Mouse (Mus musculus) intestine, embryonic 15.5 days (tissue): Measurements from ENCODE around the gene Sgce. TPM values are rescaled to one million over a fixed set of nuclear protein-coding genes. Genes with fewer than 3 reads are reported as not detected.

Experiments
- ATAC-seq: fragments of 200-750 bp; cut with Nextera tagmentation; 2 replicates; pipeline ENCODE4 v1.8.0; 2017; ENCODE audit warnings: moderate TSS enrichment, moderate library complexity
- H3K27ac ChIP-seq: fragments of 300-500 bp; sonication (generic); 2 replicates; pipeline ENCODE4 v1.5.1; 2015; ENCODE audit warnings: mild to moderate bottlenecking, inconsistent platforms
- H3K27me3 ChIP-seq: fragments of 300-500 bp; sonication (generic); replicated peaks from 2 replicates; pipeline ENCODE4 v1.6.1; 2015; ENCODE audit warnings: inconsistent platforms
- H3K36me3 ChIP-seq: fragments of 300-500 bp; sonication (generic); 2 replicates; pipeline ENCODE4 v1.6.1; 2015; ENCODE audit warnings: inconsistent platforms
- H3K4me1 ChIP-seq: fragments of 300-500 bp; sonication (generic); replicated peaks from 2 replicates; pipeline ENCODE4 v1.6.1; 2015; ENCODE audit warnings: inconsistent platforms
- H3K4me2 ChIP-seq: fragments of 300-500 bp; sonication (generic); replicated peaks from 2 replicates; pipeline ENCODE4 v1.6.1; 2015; ENCODE audit warnings: mild to moderate bottlenecking, inconsistent platforms
- H3K4me3 ChIP-seq: fragments of 300-500 bp; sonication (generic); replicated peaks from 2 replicates; pipeline ENCODE4 v1.5.1; 2015; ENCODE audit warnings: inconsistent platforms
- H3K9ac ChIP-seq: fragments of 300-500 bp; sonication (generic); 2 replicates; pipeline ENCODE4 v1.6.1; 2015; ENCODE audit warnings: inconsistent platforms
- H3K9me3 ChIP-seq: fragments of 300-500 bp; sonication (generic); 2 replicates; pipeline ENCODE4 v1.6.1; 2016; ENCODE audit warnings: inconsistent platforms
- WGBS: fragments of 180-500 bp; shearing (Covaris S2); methylation state at CpG from one replicate; pipeline ENCODE4 v1.1.7; 2015; 5-methylcytosine and 5-hydroxymethylcytosine counted together
- polyA plus RNA-seq: library from polyadenylated mRNA; unstranded; fragments of >200 nt; fragmentation: Nextera tagmentation; extraction: Ambion mirVana; gene quantifications from 2 replicates; pipeline ENCODE4 v1.2.1, GENCODE M21; 2015

Gene Sgce
- polyA plus RNA-seq, 1 experiment from 2014 or later = 47.5 TPM

- H3K36me3 ChIP-seq = no peaks in the 10 kb centered on the region
- 33% methylated on average over 6 of the region's 6 CpGs for WGBS
- H3K27me3 ChIP-seq = no peaks in the 10 kb centered on the region
- no peak overlapping the region for H3K4me2 ChIP-seq
- H3K9me3 ChIP-seq = no peaks in the 10 kb centered on the region
- no peak overlapping the region for H3K27ac ChIP-seq
- H3K9ac ChIP-seq = no peak overlapping the region
- ATAC-seq = no peak
- no peaks in the 10 kb centered on the region for H3K4me1 ChIP-seq
- H3K4me3 ChIP-seq = no peak overlapping the region
Measured at GRCm38 (mm10) chr6:4740511-4740910, 6.5 kb downstream of the Sgce start.

GRCm38 (mm10) chr6:4739522-4740355 is 7.3 kb downstream of the Sgce start:
- Histone ChIP-seq H3K27me3 (no peaks in the 10 kb centered on the region), H3K27ac (no peak overlapping the region), H3K4me2 (no peak overlapping the region), H3K36me3 (no peaks in the 10 kb centered on the region), H3K9ac (no peak overlapping the region), H3K9me3 (no peaks in the 10 kb centered on the region), H3K4me3 (no peak overlapping the region), H3K4me1 (no peaks in the 10 kb centered on the region)
- ATAC-seq = no peak
- 47% methylated on average over 13 of the region's 13 CpGs for WGBS

- H3K9me3 ChIP-seq = no peaks in the 10 kb centered on the region
- no peak overlapping the region for H3K4me3 ChIP-seq
- no peaks in the 10 kb centered on the region for H3K36me3 ChIP-seq
- no peak overlapping the region for H3K9ac ChIP-seq
- no peaks in the 10 kb centered on the region for H3K4me1 ChIP-seq
- H3K4me2 ChIP-seq = no peak overlapping the region
- 58% methylated on average over 2 of the region's 2 CpGs for WGBS
- no peak for ATAC-seq
- no peak overlapping the region for H3K27ac ChIP-seq
- H3K27me3 ChIP-seq = no peaks in the 10 kb centered on the region
Measured at GRCm38 (mm10) chr6:4738717-4739116, 8.3 kb downstream of the Sgce start.

- no peak overlapping the region for H3K9ac ChIP-seq
- no peak overlapping the region for H3K4me2 ChIP-seq
- no peak overlapping the region for H3K4me3 ChIP-seq
- H3K36me3 ChIP-seq = no peaks in the 10 kb centered on the region
- no peak overlapping the region for H3K27ac ChIP-seq
- WGBS = 65% methylated on average over 11 of the region's 11 CpGs
- H3K9me3 ChIP-seq = no peaks in the 10 kb centered on the region
- 0 out of 2 replicates have a peak, but pooled peaks cover under 1% of the 10 kb centered on the region for H3K4me1 ChIP-seq
- no peak for ATAC-seq
- H3K27me3 ChIP-seq = no peaks in the 10 kb centered on the region
Measured at GRCm38 (mm10) chr6:4738034-4738629, 8.9 kb downstream of the Sgce start.

GRCm38 (mm10) chr6:4736372-4736771 is 10.6 kb downstream of the Sgce start:
- Histone ChIP-seq H3K4me2 (no peak overlapping the region), H3K9ac (no peak overlapping the region), H3K4me3 (no peak overlapping the region), H3K4me1 (0 out of 2 replicates have a peak, but pooled peaks cover 6% of the 10 kb centered on the region), H3K36me3 (no peaks in the 10 kb centered on the region), H3K27me3 (no peaks in the 10 kb centered on the region), H3K9me3 (no peaks in the 10 kb centered on the region), H3K27ac (no peak overlapping the region)
- 75% methylated on average over 9 of the region's 9 CpGs for WGBS
- ATAC-seq = peak; percentile 55

- ATAC-seq = peak; percentile 87
- no peak overlapping the region for H3K27ac ChIP-seq
- no peaks in the 10 kb centered on the region for H3K27me3 ChIP-seq
- H3K4me1 ChIP-seq = 0 out of 2 replicates have a peak, but pooled peaks cover 6% of the 10 kb centered on the region
- no peak overlapping the region for H3K9ac ChIP-seq
- no peaks in the 10 kb centered on the region for H3K36me3 ChIP-seq
- no peak overlapping the region for H3K4me3 ChIP-seq
- WGBS = 48% methylated on average over 8 of the region's 8 CpGs
- H3K4me2 ChIP-seq = no peak overlapping the region
- no peaks in the 10 kb centered on the region for H3K9me3 ChIP-seq
Measured at GRCm38 (mm10) chr6:4733208-4733607, 13.8 kb downstream of the Sgce start.

GRCm38 (mm10) chr6:4731675-4732074 is 15.3 kb downstream of the Sgce start:
- ATAC-seq = no peak
- Histone ChIP-seq H3K36me3 (no peaks in the 10 kb centered on the region), H3K4me1 (0 out of 2 replicates have a peak, but pooled peaks cover 6% of the 10 kb centered on the region), H3K27ac (no peak overlapping the region), H3K9me3 (no peaks in the 10 kb centered on the region), H3K9ac (no peak overlapping the region), H3K4me3 (no peak overlapping the region), H3K4me2 (no peak overlapping the region), H3K27me3 (no peaks in the 10 kb centered on the region)
- 46% methylated on average over 8 of the region's 8 CpGs for WGBS

GRCm38 (mm10) chr6:4728305-4728704 is 18.7 kb downstream of the Sgce start:
- no peak overlapping the region for H3K4me2 ChIP-seq
- WGBS = 90% methylated on average over 2 of the region's 2 CpGs
- no peak overlapping the region for H3K4me3 ChIP-seq
- H3K36me3 ChIP-seq = no peaks in the 10 kb centered on the region
- H3K27ac ChIP-seq = no peak overlapping the region
- H3K9me3 ChIP-seq = no peaks in the 10 kb centered on the region
- ATAC-seq = no peak
- 0 out of 2 replicates have a peak, but pooled peaks cover 6% of the 10 kb centered on the region for H3K4me1 ChIP-seq
- no peak overlapping the region for H3K9ac ChIP-seq
- H3K27me3 ChIP-seq = no peaks in the 10 kb centered on the region

- Histone ChIP-seq H3K9ac (no peak overlapping the region), H3K27ac (no peak overlapping the region), H3K4me1 (no peaks in the 10 kb centered on the region), H3K36me3 (no peaks in the 10 kb centered on the region), H3K4me2 (no peak overlapping the region), H3K4me3 (no peak overlapping the region), H3K27me3 (no peaks in the 10 kb centered on the region), H3K9me3 (no peaks in the 10 kb centered on the region)
- WGBS = 66% methylated on average over 15 of the region's 15 CpGs
- no peak for ATAC-seq
Measured at GRCm38 (mm10) chr6:4723998-4724757, 22.8 kb downstream of the Sgce start.

GRCm38 (mm10) chr6:4722739-4723138 is 24.3 kb downstream of the Sgce start:
- H3K9ac ChIP-seq = no peak overlapping the region
- H3K4me1 ChIP-seq = no peaks in the 10 kb centered on the region
- H3K9me3 ChIP-seq = no peaks in the 10 kb centered on the region
- H3K27me3 ChIP-seq = no peaks in the 10 kb centered on the region
- ATAC-seq = no peak
- H3K27ac ChIP-seq = no peak overlapping the region
- H3K4me2 ChIP-seq = no peak overlapping the region
- no peak overlapping the region for H3K4me3 ChIP-seq
- 75% methylated on average over 13 of the region's 13 CpGs for WGBS
- H3K36me3 ChIP-seq = no peaks in the 10 kb centered on the region

- Histone ChIP-seq H3K4me2 (no peak overlapping the region), H3K27me3 (no peaks in the 10 kb centered on the region), H3K9ac (no peak overlapping the region), H3K4me1 (no peaks in the 10 kb centered on the region), H3K27ac (no peak overlapping the region), H3K9me3 (no peaks in the 10 kb centered on the region), H3K36me3 (no peaks in the 10 kb centered on the region), H3K4me3 (no peak overlapping the region)
- WGBS = 75% methylated on average over 6 of the region's 6 CpGs
- no peak for ATAC-seq
Measured at GRCm38 (mm10) chr6:4722142-4722541, 24.9 kb downstream of the Sgce start.

- Histone ChIP-seq H3K27me3 (no peaks in the 10 kb centered on the region), H3K9ac (no peak overlapping the region), H3K27ac (no peak overlapping the region), H3K4me1 (no peaks in the 10 kb centered on the region), H3K4me2 (no peak overlapping the region), H3K36me3 (no peaks in the 10 kb centered on the region), H3K4me3 (no peak overlapping the region), H3K9me3 (no peaks in the 10 kb centered on the region)
- 65% methylated on average over 2 of the region's 2 CpGs for WGBS
- ATAC-seq = no peak
Measured at GRCm38 (mm10) chr6:4717344-4717743, 29.7 kb downstream of the Sgce start.
